Mouse (Mus musculus) megakaryocyte, embryonic 14.5 days (primary cell): ENCODE results near the gene Spata31d1c.

Experiments used
- FLI1 ChIP-seq: IDR thresholded peaks from 2 replicates; pipeline ENCODE4 v1.6.1; 2012; ENCODE audit warnings: low read length, inconsistent platforms, mixed read lengths
- GATA1 ChIP-seq: IDR thresholded peaks from 3 replicates; pipeline ENCODE4 v1.6.1; 2012; ENCODE audit warnings: mixed read lengths, low read length, inconsistent platforms, borderline replicate concordance

DNA sequence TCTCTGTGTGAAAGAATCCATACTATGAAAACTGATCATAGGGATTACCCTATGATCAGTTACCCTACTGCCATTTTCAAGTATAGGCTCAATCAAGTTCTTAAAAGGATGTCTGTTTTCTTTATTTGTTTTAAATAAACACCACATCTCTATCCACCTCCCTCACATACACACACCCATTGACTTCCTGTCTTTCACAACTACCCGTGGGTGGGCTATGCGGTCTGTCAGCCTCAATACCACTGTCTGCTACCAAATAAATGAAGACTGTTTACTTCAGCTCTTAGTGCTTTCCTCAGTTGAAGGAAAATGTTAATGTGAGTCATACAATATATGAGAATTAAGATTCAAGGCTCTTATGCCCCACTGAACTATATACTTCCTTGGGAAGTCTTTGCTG is 37.1 kb downstream of the Spata31d1c start:
- TF ChIP-seq FLI1 (no peak), GATA1 (no peak)
